Mouse (Mus musculus): ENCODE measurements around the gene Dlx2. TPM values are rescaled to one million over a fixed set of nuclear protein-coding genes. Genes with fewer than 3 reads are reported as not detected.

Gene Dlx2
- polyA plus RNA-seq, 1 experiment from 2014 or later, result 1.9 TPM

- no peaks in the 10 kb centered on the region for H3K27me3 ChIP-seq (ENCODE audit: control insufficient read depth, insufficient read depth, low read length)
- no peak overlapping the region for H3K4me2 ChIP-seq (replicated peaks; ENCODE audit: low read depth, low read length)
- no peak overlapping the region for H3K9ac ChIP-seq (ENCODE audit: low read depth, low read length)
- DNase-seq (ENCODE audit: low spot score) (no peak), ATAC-seq (ENCODE audit: low FRiP score) (no peak)
- no peaks in the 10 kb centered on the region; the same call in 1 of the 2 replicates for H3K4me1 ChIP-seq (replicated peaks; ENCODE audit: control insufficient read depth, insufficient read depth, low read length)
- H3K9me3 ChIP-seq (ENCODE audit: control insufficient read depth, low read length), result no peaks in the 10 kb centered on the region
- no peak overlapping the region for H3K4me3 ChIP-seq (ENCODE audit: low read depth, low read length)
- no peaks in the 10 kb centered on the region for H3K36me3 ChIP-seq (ENCODE audit: control insufficient read depth, insufficient read depth, low read length)
- WGBS, result 70% methylated on average over 16 of the region's 16 CpGs
- no peak overlapping the region for H3K27ac ChIP-seq (ENCODE audit: low read depth, low read length)
These were observed 47.0 kb downstream of the Dlx2 start for GRCm38 (mm10) chr2:71499276-71500230.

GRCm38 (mm10) chr2:71497175-71497574 is 49.4 kb downstream of the Dlx2 start:
- no peaks in the 10 kb centered on the region for H3K27me3 ChIP-seq (ENCODE audit: control insufficient read depth, insufficient read depth, low read length)
- no peaks in the 10 kb centered on the region; the same call in 1 of the 2 replicates for H3K4me1 ChIP-seq (replicated peaks; ENCODE audit: control insufficient read depth, insufficient read depth, low read length)
- no peaks in the 10 kb centered on the region for H3K36me3 ChIP-seq (ENCODE audit: control insufficient read depth, insufficient read depth, low read length)
- DNase-seq (ENCODE audit: low spot score), result no peak
- H3K9ac ChIP-seq (ENCODE audit: low read depth, low read length), result no peak overlapping the region
- H3K4me2 ChIP-seq (replicated peaks; ENCODE audit: low read depth, low read length), result no peak overlapping the region
- no peak overlapping the region for H3K27ac ChIP-seq (ENCODE audit: low read depth, low read length)
- no peak overlapping the region for H3K4me3 ChIP-seq (ENCODE audit: low read depth, low read length)
- H3K9me3 ChIP-seq (ENCODE audit: control insufficient read depth, low read length), result no peaks in the 10 kb centered on the region
- WGBS, result 56% methylated on average over 5 of the region's 5 CpGs
- ATAC-seq (ENCODE audit: low FRiP score), result no peak

GRCm38 (mm10) chr2:71494971-71495370 is 51.6 kb downstream of the Dlx2 start:
- no peak for DNase-seq (ENCODE audit: low spot score)
- no peaks in the 10 kb centered on the region for H3K9me3 ChIP-seq (ENCODE audit: control insufficient read depth, low read length)
- no peak overlapping the region for H3K4me2 ChIP-seq (replicated peaks; ENCODE audit: low read depth, low read length)
- no peak overlapping the region for H3K4me3 ChIP-seq (ENCODE audit: low read depth, low read length)
- H3K9ac ChIP-seq (ENCODE audit: low read depth, low read length), result no peak overlapping the region
- H3K36me3 ChIP-seq (ENCODE audit: control insufficient read depth, insufficient read depth, low read length), result no peaks in the 10 kb centered on the region
- no peak overlapping the region for H3K27ac ChIP-seq (ENCODE audit: low read depth, low read length)
- no peaks in the 10 kb centered on the region for H3K27me3 ChIP-seq (ENCODE audit: control insufficient read depth, insufficient read depth, low read length)
- WGBS, result 15% methylated on average over 4 of the region's 4 CpGs
- ATAC-seq (ENCODE audit: low FRiP score), result no peak
- no peaks in the 10 kb centered on the region for H3K4me1 ChIP-seq (replicated peaks; ENCODE audit: control insufficient read depth, insufficient read depth, low read length)

- Histone ChIP-seq H3K4me1 (replicated peaks; ENCODE audit: control insufficient read depth, insufficient read depth, low read length) (no peaks in the 10 kb centered on the region), H3K27me3 (ENCODE audit: control insufficient read depth, insufficient read depth, low read length) (no peaks in the 10 kb centered on the region), H3K9me3 (ENCODE audit: control insufficient read depth, low read length) (no peaks in the 10 kb centered on the region), H3K4me3 (ENCODE audit: low read depth, low read length) (no peak overlapping the region), H3K4me2 (replicated peaks; ENCODE audit: low read depth, low read length) (no peak overlapping the region), H3K27ac (ENCODE audit: low read depth, low read length) (no peak overlapping the region), H3K36me3 (ENCODE audit: control insufficient read depth, insufficient read depth, low read length) (no peaks in the 10 kb centered on the region), H3K9ac (ENCODE audit: low read depth, low read length) (no peak overlapping the region)
- DNase-seq (ENCODE audit: low spot score) (no peak), ATAC-seq (ENCODE audit: low FRiP score) (no peak)
- WGBS, result 51% methylated on average over 10 of the region's 10 CpGs
These were observed 52.1 kb downstream of the Dlx2 start for GRCm38 (mm10) chr2:71494503-71494902.

Other genes with a start within 250 kb of the Dlx2 start
- gene Slc25a12, start 179.0 kb downstream of the Dlx2 start, polyA plus RNA-seq (2014; fragmentation: Nextera tagmentation; extraction: Ambion mirVana), result 39.7 and 41.5 TPM in 2 replicates
- 161 and 166 TPM in 2 replicates for gene Hat1, start 157.8 kb downstream of the Dlx2 start, polyA plus RNA-seq (2014; fragmentation: Nextera tagmentation; extraction: Ambion mirVana)
- 29.9 and 38.0 TPM in 2 replicates for gene Metap1d, start 93.5 kb downstream of the Dlx2 start, polyA plus RNA-seq (2014; fragmentation: Nextera tagmentation; extraction: Ambion mirVana)
- gene Dlx1, start 18.6 kb downstream of the Dlx2 start, polyA plus RNA-seq (2014; fragmentation: Nextera tagmentation; extraction: Ambion mirVana), result 1.6 and 2.1 TPM in 2 replicates
- 25.5 and 29.5 TPM in 2 replicates for gene Itga6, start 198.9 kb upstream of the Dlx2 start, polyA plus RNA-seq (2014; fragmentation: Nextera tagmentation; extraction: Ambion mirVana)

Measured in hindbrain, embryonic 11.5 days (tissue).